Mouse (Mus musculus): ENCODE results near the gene Trub2.

Gene Trub2

GRCm38 (mm10) chr2:29731545-29731944 is 56.8 kb downstream of the Trub2 start:
- DNase-seq (ENCODE audit: inconsistent age in 2 of 2, low spot score in 1 of 2), result peak; percentile 75 to 90

GRCm38 (mm10) chr2:29729500-29729899 is 58.8 kb downstream of the Trub2 start:
- DNase-seq (ENCODE audit: inconsistent age in 2 of 2, low spot score in 1 of 2), result no peak

- DNase-seq (ENCODE audit: inconsistent age in 2 of 2, low spot score in 1 of 2), result no peak
Observed at GRCm38 (mm10) chr2:29724664-29725365, 63.5 kb downstream of the Trub2 start.

- no peak for DNase-seq (ENCODE audit: inconsistent age in 2 of 2, low spot score in 1 of 2)
Observed at GRCm38 (mm10) chr2:29723132-29723531, 65.2 kb downstream of the Trub2 start.

GRCm38 (mm10) chr2:29718581-29718980 is 69.7 kb downstream of the Trub2 start:
- no peak for DNase-seq (ENCODE audit: inconsistent age in 2 of 2, low spot score in 1 of 2)

- DNase-seq (ENCODE audit: inconsistent age in 2 of 2, low spot score in 1 of 2), result peak in 1 of 2 experiments; percentile 57
Observed at GRCm38 (mm10) chr2:29716691-29717090, 71.6 kb downstream of the Trub2 start.

- no peak for DNase-seq (ENCODE audit: inconsistent age in 2 of 2, low spot score in 1 of 2)
Observed at GRCm38 (mm10) chr2:29716143-29716542, 72.2 kb downstream of the Trub2 start.

GRCm38 (mm10) chr2:29714127-29714526 is 74.2 kb downstream of the Trub2 start:
- DNase-seq (ENCODE audit: inconsistent age in 2 of 2, low spot score in 1 of 2), result no peak

GRCm38 (mm10) chr2:29713501-29713900 is 74.8 kb downstream of the Trub2 start:
- no peak for DNase-seq (ENCODE audit: inconsistent age in 2 of 2, low spot score in 1 of 2)

- no peak for DNase-seq (ENCODE audit: inconsistent age in 2 of 2, low spot score in 1 of 2)
Observed at GRCm38 (mm10) chr2:29711877-29712276, 76.4 kb downstream of the Trub2 start.

Data from adrenal gland, adult (tissue).